Mouse (Mus musculus) neutrophil, adult 5-6 weeks (primary cell): ENCODE measurements around the gene Mcoln2. TPM values are rescaled to one million over a fixed set of nuclear protein-coding genes. Genes with fewer than 3 reads are reported as not detected.
A peak's percentile ranks its signal among the peaks of the same experiment; 100 is the strongest.

ENCODE experiments used
- ATAC-seq: fragments of 151-379, 151-347 bp; 2 replicates; pipeline ENCODE4 v1.8.0; 2017; ENCODE audit warnings: mild to moderate bottlenecking, moderate TSS enrichment; ENCODE audit not compliant: insufficient number of reproducible peaks, poor library complexity, low FRiP score, severe bottlenecking; ENCODE audit errors: extremely low read depth
- total RNA-seq: library from RNA; stranded (forward); fragments of 200-1000 nt; gene quantifications from 2 replicates; pipeline ENCODE4 v1.2.3, GENCODE M21; 2017

Gene Mcoln2
- total RNA-seq, 1 experiment from 2014 or later: 53.3 TPM

GRCm38 (mm10) chr3:146136422-146136821 is 13.2 kb upstream of the Mcoln2 start:
- peak; percentile 39; the same call in 1 of the 2 replicates for ATAC-seq

- no peak for ATAC-seq
Observed at GRCm38 (mm10) chr3:146140276-146140675, 9.4 kb upstream of the Mcoln2 start.

- ATAC-seq: no peak
Observed at GRCm38 (mm10) chr3:146142523-146142922, 7.1 kb upstream of the Mcoln2 start.

GRCm38 (mm10) chr3:146145501-146145900 is 4.1 kb upstream of the Mcoln2 start:
- ATAC-seq: peak; percentile 64; the same call in 1 of the 2 replicates

- ATAC-seq: no peak
Observed at GRCm38 (mm10) chr3:146146131-146146530, 3.5 kb upstream of the Mcoln2 start.

GRCm38 (mm10) chr3:146150058-146150400 is 396 bp downstream of the Mcoln2 start:
- ATAC-seq: peak; percentile 54

GRCm38 (mm10) chr3:146150560-146150959 is 927 bp downstream of the Mcoln2 start:
- no peak for ATAC-seq

- ATAC-seq: no peak
Observed at GRCm38 (mm10) chr3:146151328-146151727, 1.7 kb downstream of the Mcoln2 start.

GRCm38 (mm10) chr3:146151755-146152154 is 2.1 kb downstream of the Mcoln2 start:
- ATAC-seq: no peak

- no peak for ATAC-seq
Observed at GRCm38 (mm10) chr3:146152348-146152747, 2.7 kb downstream of the Mcoln2 start.

GRCm38 (mm10) chr3:146152913-146153312 is 3.3 kb downstream of the Mcoln2 start:
- ATAC-seq: no peak

- ATAC-seq: 0 out of 2 replicates have a peak, but pooled peaks have one; percentile 33
Observed at GRCm38 (mm10) chr3:146153862-146154611, 4.4 kb downstream of the Mcoln2 start.

GRCm38 (mm10) chr3:146155628-146156576 is 6.3 kb downstream of the Mcoln2 start:
- ATAC-seq: no peak

GRCm38 (mm10) chr3:146156811-146157210 is 7.2 kb downstream of the Mcoln2 start:
- ATAC-seq: no peak

- no peak for ATAC-seq
Observed at GRCm38 (mm10) chr3:146158039-146158438, 8.4 kb downstream of the Mcoln2 start.

GRCm38 (mm10) chr3:146159360-146159759 is 9.7 kb downstream of the Mcoln2 start:
- peak; percentile 82 for ATAC-seq

- no peak for ATAC-seq
Observed at GRCm38 (mm10) chr3:146162197-146162596, 12.6 kb downstream of the Mcoln2 start.

GRCm38 (mm10) chr3:146169356-146169755 is 19.7 kb downstream of the Mcoln2 start:
- ATAC-seq: no peak

GRCm38 (mm10) chr3:146173030-146173429 is 23.4 kb downstream of the Mcoln2 start:
- no peak for ATAC-seq

GRCm38 (mm10) chr3:146174215-146174614 is 24.6 kb downstream of the Mcoln2 start:
- ATAC-seq: no peak
